Mouse (Mus musculus): ENCODE data around the gene Zfp988.
"Not testable (repeated sequence)": the region's sequence is repeated elsewhere in the genome, so short reads cannot be mapped to it uniquely, and the experiment has no call there.

The Zfp988 gene

GRCm38 (mm10) chr4:147345061-147345554 lies 39.6 kb downstream of the Zfp988 start:
- not testable (repeated sequence) for DNase-seq

GRCm38 (mm10) chr4:147346361-147347035 lies 41.0 kb downstream of the Zfp988 start:
- DNase-seq = not testable (repeated sequence)

GRCm38 (mm10) chr4:147347300-147347699 lies 41.8 kb downstream of the Zfp988 start:
- not testable (repeated sequence) for DNase-seq

- not testable (repeated sequence) for DNase-seq
Observed at GRCm38 (mm10) chr4:147347880-147348279, 42.4 kb downstream of the Zfp988 start.

- DNase-seq = not testable (repeated sequence)
Observed at GRCm38 (mm10) chr4:147348401-147348800, 42.9 kb downstream of the Zfp988 start.

GRCm38 (mm10) chr4:147348906-147349686 lies 43.6 kb downstream of the Zfp988 start:
- not testable (repeated sequence) for DNase-seq

- DNase-seq = not testable (repeated sequence)
Observed at GRCm38 (mm10) chr4:147349687-147350415, 44.4 kb downstream of the Zfp988 start.

- not testable (repeated sequence) for DNase-seq
Observed at GRCm38 (mm10) chr4:147350541-147350940, 45.1 kb downstream of the Zfp988 start.

GRCm38 (mm10) chr4:147351376-147351980 lies 46.0 kb downstream of the Zfp988 start:
- not testable (repeated sequence) for DNase-seq

GRCm38 (mm10) chr4:147353626-147354025 lies 48.2 kb downstream of the Zfp988 start:
- DNase-seq = not testable (repeated sequence)

GRCm38 (mm10) chr4:147356042-147356441 lies 50.6 kb downstream of the Zfp988 start:
- DNase-seq = not testable (repeated sequence)

- not testable (repeated sequence) for DNase-seq
Observed at GRCm38 (mm10) chr4:147357195-147357594, 51.7 kb downstream of the Zfp988 start.

- DNase-seq = not testable (repeated sequence)
Observed at GRCm38 (mm10) chr4:147361003-147361402, 55.5 kb downstream of the Zfp988 start, which contains the start of gene Zfp978. Gene Zfp978, plus strand, starts transcription at chr4:147361303.

GRCm38 (mm10) chr4:147361872-147362271 lies 56.4 kb downstream of the Zfp988 start:
- DNase-seq = not testable (repeated sequence)

- not testable (repeated sequence) for DNase-seq
Observed at GRCm38 (mm10) chr4:147369564-147369963, 64.1 kb downstream of the Zfp988 start.

GRCm38 (mm10) chr4:147383199-147383598 lies 77.7 kb downstream of the Zfp988 start:
- DNase-seq = not testable (repeated sequence)
